Mouse (Mus musculus) lung, postnatal 36 days (tissue): ENCODE measurements around the gene a.
A peak's percentile ranks its signal among the peaks of the same experiment; 100 is the strongest.

Source experiments
- DNase-seq: peaks from one replicate; pipeline ENCODE4 v3.0.0; 2022; ENCODE audit warnings: mixed read lengths

Gene a

GRCm38 (mm10) chr2:154933884-154934283 lies 142.7 kb downstream of the a start:
- DNase-seq, result no peak

- no peak for DNase-seq
Measured at GRCm38 (mm10) chr2:154936106-154936505, 144.9 kb downstream of the a start.

- DNase-seq, result no peak
Measured at GRCm38 (mm10) chr2:154936536-154937155, 145.4 kb downstream of the a start.

DNA sequence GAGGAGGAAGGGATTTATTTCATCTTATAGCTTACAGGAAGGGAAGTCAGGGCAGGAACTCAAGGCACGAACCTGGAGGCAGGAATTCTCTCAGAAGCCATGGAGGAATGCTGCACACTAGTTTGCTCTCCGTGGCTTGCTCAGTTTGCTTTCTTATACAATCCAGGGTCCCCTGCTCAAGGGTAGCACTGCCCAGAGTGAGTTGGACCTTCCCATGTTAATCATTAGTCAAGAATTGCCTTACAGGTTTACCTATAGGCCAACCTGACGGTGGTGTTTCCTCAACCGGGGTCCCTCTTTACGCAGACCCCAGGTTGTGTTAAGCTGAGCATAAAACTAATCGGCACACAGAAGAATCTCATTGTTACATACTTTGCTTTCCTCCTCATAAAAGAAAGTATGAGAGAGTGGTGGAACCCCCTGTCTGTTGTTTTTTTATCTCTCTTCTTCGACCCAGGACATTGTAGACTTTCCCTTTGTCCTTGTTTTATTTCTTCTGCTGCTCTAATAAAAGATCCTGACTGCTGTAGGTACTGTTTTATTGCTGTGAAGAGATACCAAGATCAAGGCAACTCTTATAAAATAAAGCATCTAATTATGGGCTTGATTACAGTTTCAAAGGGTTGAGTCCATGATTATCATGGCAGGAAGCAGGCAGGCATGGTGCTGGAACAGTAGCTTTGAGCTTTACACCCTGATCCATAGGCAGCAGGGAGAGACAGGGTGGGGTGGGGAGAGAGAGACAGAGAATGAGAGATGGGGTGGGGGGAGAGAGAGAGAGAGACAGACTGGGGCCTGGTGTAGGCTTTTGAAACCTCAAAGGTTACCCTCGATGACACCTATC lies 146.6 kb downstream of the a start:
- no peak for DNase-seq

DNA sequence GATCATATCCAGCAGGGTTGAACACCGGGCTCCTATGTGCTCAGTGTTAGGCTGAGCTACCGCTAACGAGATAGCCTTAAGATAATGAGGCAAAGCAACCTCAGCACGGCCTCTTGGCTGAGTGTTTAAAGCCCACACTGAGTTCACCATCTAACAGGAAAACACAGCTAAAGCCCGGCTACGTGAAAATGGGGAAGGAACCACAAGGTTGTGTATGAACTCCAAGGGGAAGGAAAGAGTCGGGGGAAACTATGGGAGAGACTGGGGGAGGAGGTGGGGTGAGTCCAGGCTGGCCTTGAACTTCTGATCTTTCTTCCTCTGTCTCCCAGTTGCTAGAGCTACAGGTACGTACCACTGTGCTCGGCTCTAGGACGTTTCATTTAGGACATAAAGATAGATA lies 150.8 kb downstream of the a start:
- DNase-seq, result no peak

DNA sequence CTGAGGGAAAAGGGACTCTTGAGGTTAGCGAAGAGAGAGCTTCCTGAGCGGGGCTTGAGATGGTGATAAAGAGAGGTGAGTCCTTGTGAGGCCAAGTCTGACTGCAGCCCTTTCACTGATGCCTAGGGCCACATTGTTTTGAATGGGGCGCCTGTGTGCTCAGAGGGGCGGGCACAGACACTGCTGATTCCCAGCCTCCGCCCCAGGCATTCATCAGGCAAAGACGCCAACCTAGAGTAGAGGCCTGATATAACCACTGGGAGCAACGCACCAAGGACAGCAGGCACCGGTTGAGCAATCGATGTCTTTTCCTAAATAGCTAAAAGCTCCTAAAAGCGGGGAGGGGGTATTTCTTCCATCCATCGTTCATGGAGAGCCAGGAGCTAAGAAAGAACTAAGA lies 151.3 kb downstream of the a start:
- no peak for DNase-seq

DNA sequence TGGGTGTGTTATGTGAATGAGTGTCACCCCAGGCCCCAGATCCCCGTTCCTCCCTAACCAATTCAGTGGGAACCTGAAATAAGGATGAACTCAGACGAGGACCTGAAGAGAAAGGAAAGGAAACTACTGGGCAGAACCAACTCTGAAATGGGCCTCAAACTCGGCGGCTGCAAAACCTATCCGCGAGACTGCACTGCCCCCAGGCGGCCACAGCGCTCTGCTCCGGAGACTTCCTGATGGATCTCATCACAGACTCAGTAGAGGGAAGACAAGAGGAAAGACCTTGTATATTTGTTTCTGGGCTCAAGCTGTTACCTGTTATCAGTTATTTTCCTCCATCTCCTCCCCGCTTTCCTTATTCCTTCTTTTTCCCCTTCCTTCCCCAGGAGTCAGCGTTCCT lies 151.9 kb downstream of the a start:
- DNase-seq, result peak; percentile 89

GRCm38 (mm10) chr2:154946921-154947320 lies 155.7 kb downstream of the a start:
- DNase-seq, result no peak

DNA sequence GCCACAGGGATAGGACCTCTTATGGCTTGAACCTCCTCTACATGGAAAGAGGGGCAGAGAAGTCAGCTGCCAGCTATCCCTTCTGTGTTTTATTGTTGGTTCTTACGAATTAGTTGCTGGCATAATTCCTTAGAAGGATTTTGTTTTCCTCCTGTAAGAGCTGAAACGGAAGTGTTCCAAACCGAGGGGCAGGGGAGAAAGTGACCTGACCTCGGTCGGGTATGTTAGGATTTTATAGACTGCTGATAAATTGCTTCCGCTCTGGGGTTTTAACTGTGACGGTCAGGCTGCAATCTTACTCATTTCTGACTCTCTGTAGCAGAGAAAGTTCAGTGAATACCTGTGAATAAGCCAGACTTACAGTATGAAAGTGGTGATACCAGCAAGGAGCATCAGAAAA lies 158.2 kb downstream of the a start:
- DNase-seq, result no peak

GRCm38 (mm10) chr2:154949877-154950276 lies 158.7 kb downstream of the a start:
- no peak for DNase-seq

GRCm38 (mm10) chr2:154950601-154951000 lies 159.4 kb downstream of the a start:
- DNase-seq, result no peak

DNA sequence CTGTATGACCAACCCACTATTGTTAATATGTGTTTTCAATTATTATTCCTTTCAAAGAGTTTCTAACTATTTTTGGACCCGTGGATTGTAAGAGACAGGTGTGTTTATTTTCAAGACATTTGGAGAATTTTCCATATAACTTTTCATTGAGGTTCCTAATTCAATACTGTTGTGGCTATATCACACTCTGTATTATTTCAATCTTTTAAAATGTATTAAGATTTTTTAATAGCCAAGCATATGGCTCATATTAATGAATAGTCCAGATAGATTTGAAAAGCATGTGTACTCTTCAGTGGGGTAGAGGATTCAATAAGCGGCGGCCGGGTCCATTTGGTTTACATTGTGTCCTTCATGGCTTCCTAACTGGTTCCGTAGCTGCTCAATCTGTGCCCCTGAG lies 168.3 kb downstream of the a start:
- DNase-seq, result no peak

DNA sequence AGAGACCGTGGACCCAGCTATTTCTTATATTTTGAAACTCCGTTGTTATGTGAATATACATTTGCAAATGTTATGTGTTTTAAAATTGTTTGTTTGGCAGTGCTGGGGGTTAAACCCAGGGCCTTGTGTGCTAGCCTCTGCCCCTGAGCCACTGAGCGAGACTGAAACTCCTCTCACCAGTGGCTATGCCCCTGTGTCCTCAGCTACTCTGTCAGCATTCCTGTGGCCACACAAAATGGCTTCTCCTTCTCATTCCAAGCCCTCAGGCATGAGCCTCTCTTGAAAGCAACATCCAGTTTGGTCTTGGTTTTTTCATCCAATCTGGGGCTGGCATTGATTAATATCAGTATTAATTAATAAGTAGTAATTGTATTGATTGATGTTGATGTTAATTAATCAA lies 168.7 kb downstream of the a start:
- DNase-seq, result no peak

DNA sequence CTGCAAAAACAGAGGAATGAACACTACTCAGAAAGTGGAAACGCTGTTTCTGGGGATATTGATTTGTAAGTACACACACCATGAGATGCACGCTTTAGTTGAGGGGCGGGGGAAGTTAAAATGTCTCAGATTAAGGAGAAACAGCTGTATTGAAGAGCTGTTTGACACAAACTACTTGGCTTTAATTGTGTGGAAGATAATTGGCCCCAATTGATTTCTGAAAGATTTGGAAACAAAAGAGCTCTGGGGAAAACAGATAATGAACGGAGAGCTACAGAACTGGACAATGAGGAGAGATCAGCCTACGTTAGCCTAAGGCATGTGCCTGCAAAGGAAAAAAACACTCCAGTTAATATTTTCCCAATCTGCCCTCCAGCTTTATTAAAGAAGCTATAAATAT lies 172.0 kb downstream of the a start:
- no peak for DNase-seq

- peak; percentile 6 for DNase-seq
Measured at GRCm38 (mm10) chr2:154969740-154970397, 178.7 kb downstream of the a start.

- no peak for DNase-seq
Measured at GRCm38 (mm10) chr2:154971919-154972692, 180.9 kb downstream of the a start.

GRCm38 (mm10) chr2:154972981-154973380 lies 181.8 kb downstream of the a start:
- no peak for DNase-seq

GRCm38 (mm10) chr2:154986609-154987008 lies 195.4 kb downstream of the a start:
- DNase-seq, result no peak

GRCm38 (mm10) chr2:154991411-154991810 lies 200.2 kb downstream of the a start:
- no peak for DNase-seq

GRCm38 (mm10) chr2:154992083-154992482 lies 200.9 kb downstream of the a start:
- no peak for DNase-seq

- DNase-seq, result no peak
Measured at GRCm38 (mm10) chr2:155005491-155005890, 214.3 kb downstream of the a start.

DNA sequence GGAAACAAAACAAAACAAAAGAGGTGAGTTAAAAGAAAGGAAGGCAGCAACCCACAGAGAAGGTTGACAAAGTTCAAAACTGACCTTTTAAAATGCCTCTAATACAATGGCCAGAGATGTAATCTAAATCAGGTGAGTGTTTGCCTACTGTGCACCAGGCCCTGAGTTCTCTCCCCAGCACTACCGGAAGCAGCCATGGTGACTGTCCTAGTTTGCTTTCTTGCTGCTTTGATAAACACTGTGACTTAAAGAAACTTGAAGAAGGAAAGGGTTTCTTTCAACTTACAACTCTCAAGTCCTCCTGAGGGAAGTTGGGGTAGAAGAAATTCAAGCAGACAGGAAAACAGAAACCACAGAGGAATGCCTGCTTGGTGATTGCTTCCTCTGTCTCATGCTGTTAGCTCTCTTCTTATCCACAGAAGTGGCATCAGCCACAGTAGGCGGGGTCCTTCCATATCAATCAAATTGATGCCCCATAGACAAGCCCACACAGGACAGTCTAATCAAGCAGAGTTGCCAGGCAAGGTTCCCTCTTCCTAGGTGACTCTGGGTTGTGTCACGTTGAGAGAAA lies 220.0 kb downstream of the a start:
- DNase-seq, result no peak

GRCm38 (mm10) chr2:155012991-155013390 lies 221.8 kb downstream of the a start:
- no peak for DNase-seq
